Mouse (Mus musculus): ENCODE results near the gene Plxna2. TPM values are rescaled to one million over a fixed set of nuclear protein-coding genes. Genes with fewer than 3 reads are reported as not detected.
A peak's percentile ranks its signal among the peaks of the same experiment; 100 is the strongest.

Gene Plxna2
- polyA plus RNA-seq, 1 experiment from 2014 or later, result 6.3 TPM

DNA sequence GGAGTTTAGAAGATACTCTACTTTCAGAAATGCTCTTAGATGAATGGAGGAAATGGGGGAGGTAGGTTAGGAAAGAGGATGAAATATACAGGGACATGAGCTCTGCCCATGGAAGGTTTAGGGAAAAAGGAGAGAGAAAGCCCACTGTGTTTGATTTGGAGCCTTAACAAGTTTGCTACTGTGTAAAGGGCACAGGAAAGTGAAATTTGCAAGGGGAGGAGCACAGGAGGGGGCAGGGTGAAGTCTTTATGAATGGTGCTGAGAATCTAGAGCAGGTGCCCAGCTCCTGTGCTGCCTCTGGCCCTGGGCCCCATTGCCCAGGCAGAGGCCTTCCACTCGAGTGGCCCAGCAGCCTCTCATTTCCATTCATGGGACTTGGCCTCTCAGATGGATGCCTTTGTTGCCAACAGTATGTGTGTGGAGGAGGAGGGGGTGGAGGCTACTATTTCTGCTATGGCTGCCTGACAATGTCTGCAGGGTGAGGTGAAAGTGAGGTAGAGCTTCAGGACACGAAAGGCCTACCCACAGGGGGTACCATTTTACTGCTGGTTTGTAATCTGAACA is 4.7 kb upstream of the Plxna2 start:
- no peak overlapping the region for H3K27ac ChIP-seq
- H3K9me3 ChIP-seq (replicated peaks), result no peaks in the 10 kb centered on the region
- 56% methylated on average over 2 of the region's 2 CpGs for WGBS
- H3K9ac ChIP-seq, result no peak overlapping the region
- ATAC-seq (replicated peaks; ENCODE audit: low FRiP score), result 0 out of 2 replicates have a peak, but pooled peaks have one; percentile 22
- H3K36me3 ChIP-seq, result no peaks in the 10 kb centered on the region
- no peak overlapping the region for H3K4me3 ChIP-seq (replicated peaks)
- no peaks in the 10 kb centered on the region for H3K27me3 ChIP-seq
- H3K4me1 ChIP-seq, result 0 out of 2 replicates have a peak, but pooled peaks cover 6% of the 10 kb centered on the region
- H3K4me2 ChIP-seq, result no peak overlapping the region

DNA sequence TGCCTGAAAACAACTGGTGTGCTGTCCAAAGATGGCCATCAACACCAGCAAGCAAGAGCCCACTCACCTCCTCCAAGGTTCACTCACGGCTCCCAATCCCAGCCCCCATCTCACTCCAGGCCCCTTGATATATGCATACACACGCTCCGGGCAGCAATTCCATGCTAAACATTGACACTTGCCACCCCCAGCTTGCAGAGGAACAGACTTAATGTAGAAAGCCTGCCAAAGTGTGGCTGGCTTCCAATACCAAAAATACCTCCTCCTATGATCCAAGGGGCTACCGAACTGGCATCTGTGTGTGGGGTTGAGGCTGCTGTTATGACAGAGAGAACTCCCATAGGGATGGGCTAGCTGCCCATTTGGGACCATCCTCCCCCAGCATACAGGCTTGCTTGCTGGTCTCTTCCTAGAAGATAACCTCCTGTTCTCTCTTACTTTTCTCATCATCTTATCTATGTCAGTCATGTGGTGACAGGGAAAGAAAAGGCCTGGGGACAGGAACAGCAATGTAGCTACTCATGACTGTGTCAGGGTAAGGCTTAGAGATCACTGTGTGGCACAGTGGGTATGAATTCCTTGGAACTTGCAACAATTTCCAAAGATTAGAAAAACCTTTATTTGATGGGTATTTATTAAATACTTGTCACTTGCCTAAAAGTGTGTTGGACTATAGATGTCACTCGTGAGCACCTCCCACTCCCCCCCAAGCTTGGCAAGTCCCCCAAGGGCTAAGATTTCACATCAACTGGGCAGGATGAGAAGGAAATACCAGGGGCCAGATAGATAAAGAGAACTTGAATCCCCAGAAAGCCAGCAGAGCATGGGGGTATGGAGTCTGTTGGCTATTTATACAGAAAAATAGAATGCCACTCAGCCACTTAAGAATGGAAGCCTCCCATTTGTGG is 3.8 kb upstream of the Plxna2 start:
- no peak overlapping the region for H3K4me2 ChIP-seq
- no peak for ATAC-seq (replicated peaks; ENCODE audit: low FRiP score)
- 0 out of 2 replicates have a peak, but pooled peaks cover 7% of the 10 kb centered on the region for H3K4me1 ChIP-seq
- no peaks in the 10 kb centered on the region for H3K9me3 ChIP-seq (replicated peaks)
- H3K27me3 ChIP-seq, result no peaks in the 10 kb centered on the region
- no peak overlapping the region for H3K4me3 ChIP-seq (replicated peaks)
- no peak overlapping the region for H3K9ac ChIP-seq
- H3K36me3 ChIP-seq, result no peaks in the 10 kb centered on the region
- H3K27ac ChIP-seq, result no peak overlapping the region
- 80% methylated on average over 5 of the region's 5 CpGs for WGBS

DNA sequence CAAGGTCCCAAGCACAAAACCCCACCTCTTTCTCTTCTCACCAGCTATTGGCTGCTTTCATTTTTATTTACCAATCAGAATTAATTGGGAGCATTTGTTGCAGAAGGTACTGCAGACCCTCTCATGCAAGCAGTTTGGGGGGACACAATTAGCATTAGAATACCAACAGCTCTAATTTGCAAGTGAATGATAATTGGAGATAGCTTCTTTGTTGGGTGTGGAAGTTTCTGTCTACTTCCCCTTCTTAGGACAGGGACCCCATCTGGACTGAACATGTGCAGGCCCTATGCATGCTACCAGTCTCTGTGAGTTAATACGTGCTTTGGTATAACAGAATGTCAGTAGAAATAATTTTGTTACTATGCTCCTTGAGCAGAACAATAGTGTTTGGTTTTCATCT is 1.9 kb upstream of the Plxna2 start:
- Histone ChIP-seq H3K4me1 (peaks cover 13% of the 10 kb centered on the region), H3K4me2 (no peak overlapping the region), H3K27me3 (peaks cover 2% of the 10 kb centered on the region; the same call in 1 of the 2 replicates), H3K4me3 (replicated peaks) (no peak overlapping the region), H3K9me3 (replicated peaks) (no peaks in the 10 kb centered on the region), H3K27ac (no peak overlapping the region), H3K36me3 (no peaks in the 10 kb centered on the region), H3K9ac (no peak overlapping the region)
- no peak for ATAC-seq (replicated peaks; ENCODE audit: low FRiP score)
- WGBS, result 100% methylated on average over 1 of the region's 1 CpGs

DNA sequence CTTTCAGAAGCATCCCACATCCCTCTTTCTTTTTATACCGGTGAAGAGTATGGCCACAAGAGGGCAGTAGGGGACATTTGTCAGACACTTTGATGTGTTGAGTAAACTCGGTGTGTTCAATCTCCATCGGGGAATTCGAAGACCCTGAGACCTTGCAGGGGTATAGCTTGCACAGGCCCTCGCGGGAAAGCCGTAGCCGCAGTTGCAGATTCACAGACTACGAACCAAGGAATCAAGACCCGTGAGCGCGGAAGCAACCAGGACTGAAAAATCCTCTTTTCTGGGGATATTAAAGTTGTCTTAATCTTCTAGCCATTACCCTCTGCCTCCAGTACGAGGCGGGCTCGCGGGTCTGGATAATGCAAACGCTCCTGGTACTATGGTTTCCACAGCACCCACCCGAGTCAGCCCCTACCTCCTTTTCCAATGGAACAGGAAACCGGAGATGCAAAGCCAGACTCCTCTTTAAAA is 858 bp downstream of the Plxna2 start:
- peaks cover 4% of the 10 kb centered on the region; the same call in 1 of the 2 replicates for H3K27me3 ChIP-seq
- no peak overlapping the region for H3K27ac ChIP-seq
- 0 out of 2 replicates have a peak, but pooled peaks have one; percentile 33 for ATAC-seq (replicated peaks; ENCODE audit: low FRiP score)
- H3K36me3 ChIP-seq, result no peaks in the 10 kb centered on the region
- H3K9me3 ChIP-seq (replicated peaks), result no peaks in the 10 kb centered on the region
- H3K4me3 ChIP-seq (replicated peaks), result peak overlapping the region; percentile 76
- peak overlapping the region; percentile 93 for H3K4me2 ChIP-seq
- peak overlapping the region; percentile 71; the same call in 1 of the 2 replicates for H3K9ac ChIP-seq
- peaks cover 40% of the 10 kb centered on the region for H3K4me1 ChIP-seq
- WGBS, result 2% methylated on average over 19 of the region's 19 CpGs

DNA sequence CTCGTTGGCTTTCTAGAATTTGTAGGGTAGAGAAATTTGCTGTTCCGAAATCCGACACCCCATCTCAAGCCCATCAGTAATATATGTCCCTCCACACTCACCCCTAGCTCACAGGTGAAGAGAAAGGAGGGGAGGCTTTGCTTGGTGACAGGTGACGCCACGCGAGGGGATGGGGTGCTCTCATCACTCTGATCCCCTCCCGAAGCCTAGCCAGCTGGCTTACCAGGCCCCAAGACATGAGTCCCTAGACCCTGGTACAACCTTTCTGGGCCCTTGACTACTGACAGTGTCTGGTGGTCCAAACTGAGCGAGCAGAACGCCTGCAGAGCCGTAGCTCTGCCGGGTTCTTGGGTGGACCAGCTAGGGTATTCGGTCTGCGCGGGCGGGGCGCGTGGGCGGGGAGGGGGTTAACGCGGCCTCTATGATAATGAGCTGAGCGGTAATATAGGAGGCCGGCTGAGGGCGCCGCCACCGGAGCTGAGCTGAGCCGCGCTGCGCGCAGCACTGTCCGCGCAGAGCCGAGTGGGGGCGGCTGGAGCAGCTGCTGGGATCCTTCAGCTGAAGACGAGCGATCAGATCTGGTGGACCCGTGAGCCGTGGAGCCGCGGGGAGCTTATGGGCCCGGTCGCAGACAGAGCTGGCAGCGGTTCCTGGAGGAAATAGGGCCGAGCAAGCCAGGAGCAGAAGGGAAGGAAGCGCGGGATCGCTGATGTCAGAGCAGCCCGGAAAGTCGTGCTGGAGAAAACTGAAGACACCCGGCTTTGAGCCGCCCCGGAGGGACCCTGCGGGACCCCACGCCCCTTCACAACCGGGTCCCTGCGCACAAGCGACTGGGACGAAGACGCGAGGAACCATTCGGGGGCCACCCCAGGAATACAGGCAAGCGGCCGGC is 1.6 kb downstream of the Plxna2 start:
- 1% methylated on average over 62 of the region's 62 CpGs for WGBS
- peak; percentile 95 for ATAC-seq (replicated peaks; ENCODE audit: low FRiP score)
- Histone ChIP-seq H3K27ac (peak overlapping the region; percentile 84), H3K36me3 (no peaks in the 10 kb centered on the region), H3K4me1 (peaks cover 47% of the 10 kb centered on the region), H3K9ac (peak overlapping the region; percentile 71), H3K27me3 (peaks cover 4% of the 10 kb centered on the region; the same call in 1 of the 2 replicates), H3K4me3 (replicated peaks) (peak overlapping the region; percentile 76), H3K4me2 (peak overlapping the region; percentile 93), H3K9me3 (replicated peaks) (no peaks in the 10 kb centered on the region)

DNA sequence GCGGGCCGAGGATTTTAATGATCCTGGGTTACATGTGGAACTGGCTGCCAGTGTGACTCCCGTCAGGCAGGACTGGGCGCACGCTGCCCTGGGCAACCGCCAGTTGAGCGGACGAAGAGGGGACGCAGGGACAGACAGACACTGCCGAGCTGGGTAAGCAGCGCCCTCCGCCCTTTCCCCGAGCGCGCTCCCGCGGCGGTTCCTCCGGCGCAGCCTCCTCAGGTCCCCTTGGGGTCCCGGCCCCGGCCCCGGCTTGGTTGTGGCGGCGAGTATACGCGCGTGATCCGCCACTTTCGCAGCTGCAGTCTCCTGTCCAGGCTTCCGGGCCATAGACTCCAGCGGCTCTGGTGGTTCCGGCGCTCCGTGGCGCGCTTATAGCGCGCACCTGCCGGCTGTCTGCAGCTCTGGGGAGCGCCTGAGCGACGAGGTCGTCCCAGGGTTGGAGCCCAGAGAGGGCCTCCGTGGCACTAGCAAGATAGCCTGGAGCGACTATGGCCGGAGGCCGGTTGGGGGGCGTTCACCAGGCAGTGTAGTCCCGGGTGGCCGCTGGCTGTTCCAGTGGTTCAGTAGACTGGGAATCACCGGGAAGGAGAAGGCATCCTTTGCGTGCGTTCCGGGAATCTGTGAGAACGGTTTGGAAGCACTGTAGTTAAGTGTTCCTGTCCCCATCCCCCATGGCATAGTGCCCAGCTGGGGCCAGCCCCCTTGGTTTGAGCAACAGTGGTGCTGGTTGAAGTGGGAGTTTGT is 2.4 kb downstream of the Plxna2 start:
- under 1% methylated on average over 55 of the region's 56 CpGs for WGBS
- H3K27ac ChIP-seq, result peak overlapping the region; percentile 84
- peak overlapping the region; percentile 71 for H3K9ac ChIP-seq
- no peaks in the 10 kb centered on the region for H3K36me3 ChIP-seq
- H3K4me2 ChIP-seq, result peak overlapping the region; percentile 93
- H3K27me3 ChIP-seq, result peaks cover 4% of the 10 kb centered on the region; the same call in 1 of the 2 replicates
- peak; percentile 79 for ATAC-seq (replicated peaks; ENCODE audit: low FRiP score)
- no peaks in the 10 kb centered on the region for H3K9me3 ChIP-seq (replicated peaks)
- peaks cover 55% of the 10 kb centered on the region for H3K4me1 ChIP-seq
- peak overlapping the region; percentile 76 for H3K4me3 ChIP-seq (replicated peaks)

DNA sequence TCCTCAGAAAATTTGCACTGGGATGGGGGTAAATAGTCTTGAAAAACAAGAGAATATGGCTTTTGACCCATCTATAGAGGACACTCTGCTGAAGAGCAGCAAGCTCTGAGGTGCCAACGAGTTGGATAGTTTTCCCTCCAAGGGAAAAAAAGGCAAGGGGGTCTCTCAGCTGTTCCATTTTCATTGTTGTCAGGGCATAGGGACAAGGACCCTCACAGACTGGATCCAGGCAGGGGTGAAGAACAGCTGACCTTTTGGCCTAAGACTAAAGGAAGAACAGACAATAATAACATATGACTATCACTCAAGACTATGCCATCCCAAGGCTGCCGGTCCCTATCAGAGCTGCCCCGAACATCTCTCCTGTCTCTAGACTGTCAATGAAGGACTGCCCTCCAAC is 4.2 kb downstream of the Plxna2 start:
- H3K36me3 ChIP-seq, result no peaks in the 10 kb centered on the region
- H3K9ac ChIP-seq, result no peak overlapping the region
- peaks cover 4% of the 10 kb centered on the region; the same call in 1 of the 2 replicates for H3K27me3 ChIP-seq
- H3K27ac ChIP-seq, result no peak overlapping the region
- H3K4me2 ChIP-seq, result peak overlapping the region; percentile 93
- no peak for ATAC-seq (replicated peaks; ENCODE audit: low FRiP score)
- no peaks in the 10 kb centered on the region for H3K9me3 ChIP-seq (replicated peaks)
- H3K4me1 ChIP-seq, result peaks cover 69% of the 10 kb centered on the region
- WGBS, result 72% methylated on average over 3 of the region's 3 CpGs
- peak overlapping the region; percentile 76; the same call in 1 of the 2 replicates for H3K4me3 ChIP-seq (replicated peaks)

DNA sequence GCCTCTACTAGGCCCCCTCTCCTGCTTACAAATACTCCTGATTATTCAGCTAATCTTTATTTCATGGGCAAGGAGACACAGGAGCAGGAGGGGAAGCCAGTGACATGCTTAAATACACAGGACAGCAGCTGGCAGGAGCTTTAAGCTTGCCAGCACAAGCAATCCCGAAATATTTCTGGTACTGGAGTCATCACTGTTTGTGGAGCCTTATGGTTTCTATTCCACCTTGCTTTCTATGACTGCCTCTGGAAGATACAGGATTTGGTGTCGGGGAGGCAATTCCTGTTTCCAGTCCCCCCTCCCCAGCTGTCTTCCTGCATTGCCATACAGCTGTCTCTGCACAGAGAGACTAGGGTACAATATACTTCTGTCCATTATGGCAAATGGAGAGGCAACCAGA is 4.7 kb downstream of the Plxna2 start:
- H3K4me1 ChIP-seq, result peaks cover 71% of the 10 kb centered on the region
- H3K27me3 ChIP-seq, result peaks cover 4% of the 10 kb centered on the region; the same call in 1 of the 2 replicates
- 63% methylated on average over 2 of the region's 2 CpGs for WGBS
- no peak overlapping the region for H3K27ac ChIP-seq
- 0 out of 2 replicates have a peak overlapping the region, but pooled peaks have one; percentile 76 for H3K4me3 ChIP-seq (replicated peaks)
- H3K9me3 ChIP-seq (replicated peaks), result no peaks in the 10 kb centered on the region
- no peaks in the 10 kb centered on the region for H3K36me3 ChIP-seq
- no peak overlapping the region for H3K9ac ChIP-seq
- peak overlapping the region; percentile 93 for H3K4me2 ChIP-seq
- ATAC-seq (replicated peaks; ENCODE audit: low FRiP score), result no peak

DNA sequence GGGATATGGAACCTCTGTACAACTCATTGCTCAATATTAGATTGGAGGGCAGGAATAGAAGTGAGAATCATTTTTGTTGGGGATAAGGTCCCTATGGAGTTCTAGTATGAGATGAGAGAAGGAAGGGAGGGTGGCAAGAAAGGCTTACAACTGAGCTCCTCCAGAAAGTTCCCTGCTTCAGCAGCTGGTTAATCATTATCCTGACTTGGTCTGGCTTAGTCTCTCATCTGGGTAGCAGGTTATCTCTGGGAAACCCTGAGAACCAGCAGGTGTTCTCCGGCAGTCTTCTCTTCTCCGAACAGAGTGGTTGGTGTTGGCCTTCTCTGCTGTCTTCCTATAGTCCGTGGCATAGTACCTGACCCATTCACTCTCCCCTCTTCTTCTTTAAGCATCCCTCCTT is 5.6 kb downstream of the Plxna2 start:
- Histone ChIP-seq H3K36me3 (no peaks in the 10 kb centered on the region), H3K9me3 (replicated peaks) (no peaks in the 10 kb centered on the region), H3K4me1 (peaks cover 71% of the 10 kb centered on the region), H3K4me3 (replicated peaks) (no peak overlapping the region), H3K9ac (no peak overlapping the region), H3K4me2 (peak overlapping the region; percentile 13; the same call in 1 of the 2 replicates), H3K27ac (no peak overlapping the region), H3K27me3 (peaks cover 4% of the 10 kb centered on the region; the same call in 1 of the 2 replicates)
- WGBS, result 72% methylated on average over 3 of the region's 3 CpGs
- ATAC-seq (replicated peaks; ENCODE audit: low FRiP score), result no peak

DNA sequence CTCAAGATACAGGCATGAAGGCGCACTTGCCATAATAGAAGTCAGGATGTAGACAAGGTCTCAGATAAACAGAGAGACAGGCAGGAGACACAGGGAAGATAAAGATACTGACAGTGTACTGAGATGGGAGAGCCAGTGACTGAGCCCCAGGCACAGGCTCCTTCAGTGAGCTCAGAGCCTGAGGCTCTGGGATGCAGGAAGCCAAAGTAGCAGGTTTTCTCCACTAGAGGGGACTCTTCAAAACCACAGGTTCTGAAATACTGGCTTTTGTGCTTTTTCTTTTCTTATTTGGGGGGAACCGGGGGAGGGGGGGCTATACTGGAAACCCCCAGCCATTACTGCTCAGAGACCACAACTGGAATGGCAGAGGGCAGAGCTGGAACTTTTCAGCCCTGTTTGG is 6.4 kb downstream of the Plxna2 start:
- ATAC-seq (replicated peaks; ENCODE audit: low FRiP score), result no peak
- Histone ChIP-seq H3K27ac (no peak overlapping the region), H3K27me3 (peaks cover 4% of the 10 kb centered on the region; the same call in 1 of the 2 replicates), H3K4me1 (peaks cover 72% of the 10 kb centered on the region), H3K36me3 (no peaks in the 10 kb centered on the region), H3K4me3 (replicated peaks) (no peak overlapping the region), H3K9ac (no peak overlapping the region), H3K9me3 (replicated peaks) (no peaks in the 10 kb centered on the region), H3K4me2 (0 out of 2 replicates have a peak overlapping the region, but pooled peaks have one; percentile 15)
- 56% methylated on average over 2 of the region's 2 CpGs for WGBS

DNA sequence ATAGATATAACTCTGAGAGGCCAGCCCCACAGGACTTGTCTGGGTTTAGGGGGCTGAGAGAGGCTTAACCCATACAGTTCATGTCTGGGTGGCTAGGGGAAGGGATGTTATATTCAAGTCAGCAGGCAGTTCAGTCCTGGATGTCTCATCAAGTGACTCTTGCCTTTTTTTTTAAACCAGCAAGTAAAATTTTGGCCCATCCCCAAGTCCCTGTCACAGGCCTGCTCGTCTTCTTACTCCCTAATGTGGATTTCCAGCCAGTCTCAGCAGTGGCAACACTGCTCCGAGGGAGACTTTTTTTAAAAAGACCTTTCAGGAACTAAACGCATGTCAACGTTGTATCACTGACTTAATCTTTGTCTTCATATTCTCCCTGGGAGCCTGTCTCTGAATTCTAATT is 7.0 kb downstream of the Plxna2 start:
- Histone ChIP-seq H3K4me1 (peaks cover 72% of the 10 kb centered on the region), H3K4me3 (replicated peaks) (no peak overlapping the region), H3K27ac (no peak overlapping the region), H3K9ac (no peak overlapping the region), H3K9me3 (replicated peaks) (no peaks in the 10 kb centered on the region), H3K27me3 (peaks cover 4% of the 10 kb centered on the region; the same call in 1 of the 2 replicates), H3K4me2 (0 out of 2 replicates have a peak overlapping the region, but pooled peaks have one; percentile 15), H3K36me3 (no peaks in the 10 kb centered on the region)
- WGBS, result 51% methylated on average over 4 of the region's 4 CpGs
- ATAC-seq (replicated peaks; ENCODE audit: low FRiP score), result no peak
